Mouse (Mus musculus) urinary bladder, postnatal 4 days (tissue): Measurements from ENCODE around the gene Per2.

Source experiments
- DNase-seq, 2 experiments: peaks; one replicate each; pipeline ENCODE4 v3.0.0; 2021 to 2022; ENCODE audit warnings: low spot score in 2 of 2

Per2 gene

DNA sequence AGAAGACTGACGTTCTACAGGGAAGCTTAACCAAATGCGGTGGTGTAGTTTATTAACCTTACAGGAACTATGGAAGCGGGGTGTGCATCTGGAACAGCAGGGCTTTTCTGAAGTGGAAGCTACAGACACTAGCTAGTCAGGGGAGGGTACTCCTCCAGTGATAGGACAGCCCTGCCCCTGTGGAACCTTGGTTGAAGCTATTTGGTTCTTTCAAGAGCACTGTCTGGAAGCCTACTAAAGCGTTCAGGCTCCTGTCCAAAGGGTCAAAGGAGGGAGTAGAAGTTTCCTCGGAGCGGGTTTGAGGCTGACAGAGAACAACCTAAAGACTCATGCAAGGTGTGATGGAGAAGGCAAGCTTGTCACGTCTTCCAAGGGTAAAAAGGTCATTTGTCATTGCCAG lies 945 bp upstream of the Per2 start:
- no peak for DNase-seq

- DNase-seq = peak; percentile 52 to 62
Measured at GRCm38 (mm10) chr1:91458223-91458861, 782 bp downstream of the Per2 start.

- no peak for DNase-seq
Measured at GRCm38 (mm10) chr1:91457698-91458097, 1.4 kb downstream of the Per2 start.

- no peak for DNase-seq
Measured at GRCm38 (mm10) chr1:91457116-91457515, 2.0 kb downstream of the Per2 start.

DNA sequence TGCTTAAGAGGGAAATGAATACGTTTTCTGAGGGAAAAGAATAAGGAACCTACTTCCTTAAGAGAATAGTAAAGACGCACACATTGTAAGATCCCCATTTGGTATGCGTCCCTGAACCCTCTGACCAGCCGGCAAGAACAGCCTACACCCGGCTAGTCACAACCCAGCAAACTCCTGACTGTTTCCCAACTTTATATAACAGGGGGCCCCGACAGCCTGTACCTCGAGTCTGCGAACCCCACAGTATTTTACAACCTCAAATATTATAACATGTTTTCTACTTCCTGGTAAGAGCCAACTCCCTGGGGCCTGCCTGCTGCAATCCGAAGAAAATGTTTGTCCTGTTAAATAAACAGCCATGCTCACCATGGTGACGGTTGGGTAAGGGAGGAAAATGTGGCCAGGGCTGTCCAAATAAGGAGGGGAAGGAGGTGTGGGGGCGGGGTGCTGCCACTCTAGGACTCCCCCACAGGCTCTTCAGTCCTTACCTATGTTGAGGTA lies 2.8 kb downstream of the Per2 start:
- DNase-seq = peak; percentile 57 to 70

- DNase-seq = peak; percentile 48 to 62
Measured at GRCm38 (mm10) chr1:91455661-91456161, 3.4 kb downstream of the Per2 start.

- no peak for DNase-seq
Measured at GRCm38 (mm10) chr1:91454927-91455326, 4.2 kb downstream of the Per2 start.

DNA sequence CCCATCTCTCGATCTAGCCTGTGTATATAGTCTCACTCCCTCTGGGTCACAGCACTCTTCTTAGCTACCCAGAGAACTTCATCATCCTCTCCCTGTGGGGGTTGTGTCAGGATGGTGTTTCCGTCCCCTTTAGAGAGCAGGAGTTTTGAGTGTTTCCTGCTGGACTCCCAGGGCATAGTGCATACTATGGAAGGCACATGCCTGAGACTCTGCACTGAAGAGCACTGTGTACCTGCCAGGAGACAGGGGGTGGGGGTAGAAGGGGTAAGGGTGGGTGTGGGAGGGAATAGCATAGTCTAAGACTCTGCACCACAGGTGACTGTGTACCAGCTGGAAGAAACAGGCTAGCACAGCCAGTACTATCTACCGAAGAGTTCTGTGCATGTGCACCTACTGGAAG lies 4.8 kb downstream of the Per2 start:
- no peak for DNase-seq

GRCm38 (mm10) chr1:91453932-91454331 lies 5.2 kb downstream of the Per2 start:
- DNase-seq = peak in 1 of 2 experiments; percentile 58

DNA sequence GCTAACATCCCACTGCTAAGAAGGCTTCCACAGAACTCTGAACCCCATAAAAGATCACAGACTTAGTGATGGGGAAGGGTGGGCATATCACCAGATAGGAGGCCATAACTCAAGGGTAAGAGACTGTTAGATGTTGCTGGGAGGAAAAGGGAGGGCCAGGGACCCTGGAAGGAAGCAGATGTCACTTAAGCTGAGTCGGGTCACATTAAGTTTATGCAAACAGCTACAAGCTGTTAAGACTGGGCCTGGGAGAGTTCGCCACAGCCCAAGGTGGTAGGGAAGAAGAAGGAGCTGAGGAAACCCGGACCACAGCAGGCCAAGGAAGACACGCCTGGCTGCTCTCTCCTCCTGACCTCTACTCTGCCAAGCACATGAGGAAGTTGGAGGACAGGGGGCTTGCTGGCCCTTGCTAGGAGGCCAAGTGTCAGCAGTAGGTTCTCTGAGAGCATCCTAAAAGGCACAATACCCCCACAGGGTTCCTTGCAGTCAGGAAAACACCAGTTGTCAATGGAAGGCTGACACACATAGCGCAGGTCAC lies 7.5 kb downstream of the Per2 start:
- no peak for DNase-seq

GRCm38 (mm10) chr1:91450851-91451250 lies 8.3 kb downstream of the Per2 start:
- DNase-seq = no peak

DNA sequence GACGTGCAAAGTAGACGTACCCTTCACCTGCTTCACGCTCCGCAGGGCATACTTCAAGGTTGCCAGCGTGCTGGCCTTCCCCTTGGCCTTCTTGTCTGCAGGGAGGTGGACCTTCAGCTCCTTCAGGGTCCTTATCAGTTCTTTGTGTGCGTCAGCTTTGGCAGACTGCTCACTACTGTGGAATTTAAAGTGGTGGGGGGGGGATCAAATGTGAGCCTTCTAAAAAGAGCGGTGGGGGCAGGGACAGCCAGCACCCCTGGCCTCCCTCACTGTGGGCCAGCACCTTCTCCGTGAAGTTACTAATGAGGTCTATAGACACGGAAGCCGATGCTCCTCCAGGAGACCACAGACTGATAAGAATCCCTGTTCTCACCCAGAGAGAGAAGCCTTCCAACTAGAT lies 10.4 kb downstream of the Per2 start:
- DNase-seq = no peak

DNA sequence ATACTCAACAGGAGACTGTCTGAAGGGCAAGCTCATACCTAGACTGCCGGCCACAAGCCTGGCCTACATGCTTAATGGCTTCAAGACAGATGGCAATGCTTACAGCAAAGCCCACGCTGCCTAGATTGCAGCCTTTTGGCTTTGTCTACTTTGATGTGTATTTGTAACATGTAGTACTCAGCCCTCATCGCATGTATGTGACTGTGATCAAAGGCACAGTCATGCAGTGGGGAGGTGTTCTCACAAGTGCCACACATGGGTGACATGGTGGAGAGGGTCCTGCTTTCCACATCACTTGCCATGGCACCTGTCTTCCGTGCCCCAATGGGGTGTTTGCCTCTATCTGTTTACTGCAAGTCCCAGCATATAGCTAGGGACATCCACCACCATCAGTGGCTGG lies 12.6 kb downstream of the Per2 start:
- no peak for DNase-seq

- DNase-seq = peak in 1 of 2 experiments; percentile 58
Measured at GRCm38 (mm10) chr1:91446060-91446459, 13.1 kb downstream of the Per2 start.

GRCm38 (mm10) chr1:91444841-91445830 lies 14.0 kb downstream of the Per2 start:
- no peak for DNase-seq

DNA sequence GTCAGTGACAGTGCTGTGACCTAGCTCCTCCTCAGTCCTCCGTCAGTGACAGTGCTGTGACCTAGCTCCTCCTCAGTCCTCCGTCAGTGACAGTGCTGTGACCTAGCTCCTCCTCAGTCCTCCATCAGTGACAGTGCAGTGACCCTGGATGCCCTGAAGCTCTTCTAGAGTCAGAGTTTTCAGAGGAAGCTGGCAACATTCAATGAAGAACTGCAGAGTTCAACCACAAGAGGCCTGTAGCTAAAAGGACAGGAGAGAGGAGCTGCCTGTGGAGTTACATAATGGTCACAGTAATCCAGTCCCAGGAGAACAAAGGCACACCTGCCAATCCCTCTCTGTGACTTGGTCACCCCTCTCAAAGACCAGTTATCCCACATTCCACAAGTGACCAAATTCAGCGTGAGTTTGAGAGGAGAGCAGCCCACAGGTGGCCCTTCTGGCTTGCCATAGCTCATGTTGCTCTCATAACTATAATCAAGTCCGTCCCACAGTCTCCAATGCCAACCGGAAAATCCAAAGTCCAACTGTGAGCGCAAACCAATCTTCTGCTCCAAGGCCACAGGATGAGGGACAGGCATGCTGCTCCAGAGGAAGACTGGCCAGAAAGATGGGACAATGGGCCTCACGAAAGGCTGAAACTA lies 16.7 kb downstream of the Per2 start:
- DNase-seq = no peak

DNA sequence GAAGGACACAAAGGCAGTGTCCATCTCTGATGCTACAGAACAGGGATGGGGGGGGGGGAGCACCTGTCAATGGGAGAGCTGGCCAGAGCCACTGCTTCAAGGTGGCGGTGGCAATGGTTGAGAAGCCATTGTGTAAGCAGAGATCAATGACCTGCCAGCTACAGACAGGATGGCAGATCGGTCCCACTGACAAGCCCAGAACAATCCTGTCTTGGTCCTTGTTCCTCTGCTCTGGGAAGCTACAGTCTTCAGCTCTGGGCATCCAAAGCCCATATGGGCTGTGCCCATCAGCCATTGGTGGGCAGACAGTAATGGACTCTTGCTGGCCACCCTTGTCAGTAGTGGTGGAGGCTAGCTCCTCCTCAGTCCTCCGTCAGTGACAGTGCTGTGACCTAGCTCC lies 17.3 kb downstream of the Per2 start:
- no peak for DNase-seq

GRCm38 (mm10) chr1:91439776-91440175 lies 19.3 kb downstream of the Per2 start:
- no peak for DNase-seq

DNA sequence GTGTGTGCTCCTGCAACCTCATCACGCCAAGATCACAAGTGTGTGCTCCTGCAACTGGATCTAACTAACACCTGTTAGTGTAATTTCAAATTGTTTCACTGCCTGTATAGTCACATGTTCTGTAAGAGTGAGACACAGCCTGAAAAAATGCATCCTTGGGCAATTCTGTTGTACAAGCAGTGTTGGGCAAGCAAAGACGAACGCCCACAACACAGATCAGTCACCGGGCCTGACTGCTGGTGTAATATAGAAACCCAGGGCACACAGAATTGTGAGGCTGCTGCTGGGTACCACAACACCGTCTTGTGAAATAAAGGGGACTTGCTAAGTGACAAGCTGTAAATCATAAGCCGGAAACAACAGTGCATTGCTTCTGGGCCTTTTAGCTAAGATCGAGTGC lies 21.6 kb downstream of the Per2 start:
- DNase-seq = no peak

- no peak for DNase-seq
Measured at GRCm38 (mm10) chr1:91437083-91437400, 22.1 kb downstream of the Per2 start.

DNA sequence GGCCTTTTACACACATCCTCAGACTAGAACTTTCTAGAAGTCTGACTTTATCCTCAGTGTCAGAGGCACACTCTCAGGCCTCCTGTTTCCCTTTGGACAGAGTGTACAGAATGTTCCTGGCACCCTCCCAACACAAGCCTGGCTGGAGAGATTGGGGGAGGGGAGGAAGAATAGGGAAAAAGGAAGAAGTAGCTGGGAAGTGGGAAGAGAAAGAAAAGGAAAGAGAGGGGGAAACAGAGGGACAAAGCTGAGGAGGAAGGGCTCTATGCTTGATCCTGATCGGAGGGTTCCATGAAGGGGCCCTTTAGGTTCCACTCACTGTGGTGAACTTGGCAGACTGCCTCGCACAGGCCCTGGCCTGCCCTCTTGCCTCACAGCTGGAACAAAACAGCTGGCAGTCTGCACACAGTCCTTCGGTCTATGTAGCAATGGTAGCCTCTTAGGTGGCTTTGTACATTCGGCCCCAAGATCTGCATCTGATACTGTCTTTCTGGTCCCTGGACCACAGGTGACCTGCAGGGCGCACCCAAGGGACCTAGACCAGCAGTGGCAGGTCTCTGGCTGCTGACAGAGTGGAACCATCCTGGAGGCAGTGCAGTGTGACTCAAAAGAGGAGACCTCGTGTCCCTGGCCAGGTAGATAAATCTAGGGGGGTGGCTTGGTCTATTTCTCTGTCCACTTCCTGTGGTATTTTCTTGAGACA lies 22.6 kb downstream of the Per2 start:
- DNase-seq = peak; percentile 72 to 75
